Mouse (Mus musculus) kidney, adult 2 months (tissue): ENCODE measurements around the gene Wdhd1.

ENCODE experiments used
- CTCF ChIP-seq: fragments of 200-500 bp; conservative IDR thresholded peaks from 2 replicates; pipeline ENCODE4 v1.5.1; 2011; ENCODE audit warnings: low read depth, mild to moderate bottlenecking, control low read depth, low read length, moderate library complexity, mixed read lengths; ENCODE audit not compliant: insufficient read depth, insufficient read length
- POLR2A ChIP-seq: fragments of 200-500 bp; IDR thresholded peaks from one replicate; pipeline ENCODE4 v1.6.1; 2011; ENCODE audit warnings: low read depth, low read length, control low read depth

- no peak for TF ChIP-seq POLR2A
- no peak for TF ChIP-seq CTCF
Observed at GRCm38 (mm10) chr14:47193506-47193905, 83.2 kb downstream of the Wdhd1 start.
